Mouse (Mus musculus): ENCODE results near the gene Tmtc4. TPM values are rescaled to one million over a fixed set of nuclear protein-coding genes. Genes with fewer than 3 reads are reported as not detected.

Gene Tmtc4
- polyA plus RNA-seq, 1 experiment = 13.2 TPM

DNA sequence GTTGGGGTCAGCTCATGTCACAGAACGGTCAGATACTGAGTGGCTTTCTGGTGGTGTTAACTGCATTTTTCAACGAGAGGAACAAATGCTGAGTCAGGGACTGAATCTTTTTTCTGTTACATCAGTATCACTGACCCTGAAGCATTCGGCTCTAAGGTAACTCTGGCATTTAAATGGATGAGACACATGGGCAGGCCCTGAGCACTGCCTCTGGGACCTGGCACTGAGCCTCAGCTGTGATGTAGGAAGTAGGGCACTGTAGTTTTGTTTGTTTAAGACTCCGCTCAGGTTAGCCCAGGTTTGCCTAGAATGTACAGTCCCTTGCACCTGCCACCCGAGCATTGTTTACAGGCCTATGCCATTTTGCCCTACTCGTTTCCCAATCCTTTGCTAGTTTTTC is 114.0 kb downstream of the Tmtc4 start:
- no peak overlapping the region for H3K27ac ChIP-seq (ENCODE audit: insufficient read depth, low read length)

More for the DNA sequence above, 114.0 kb downstream of the Tmtc4 start:
- Histone ChIP-seq H3K4me1 (ENCODE audit: control insufficient read depth, insufficient read depth, low read length) (peaks cover 2% of the 10 kb centered on the region; the same call in 1 of the 2 replicates), H3K4me3 (ENCODE audit: insufficient read depth, low read length) (no peak overlapping the region)
- TF ChIP-seq POLR2A (IDR thresholded peaks at IDR 0.05; ENCODE audit: extremely low read depth, insufficient read depth, low read length) = no peak
- TF ChIP-seq CTCF (IDR thresholded peaks at IDR 0.05; ENCODE audit: extremely low read depth, insufficient read depth, low read length) = no peak

Other genes with a start within 250 kb of the Tmtc4 start
- 50.5 and 53.2 TPM in 2 replicates for gene Ggact, start 70.3 kb downstream of the Tmtc4 start, polyA plus RNA-seq (2012; rRNA removed)

Measured in cortical plate, adult 2 months (tissue).